9 mouse cellular contexts compared by ENCODE assay signal in the genomic region with DNA sequence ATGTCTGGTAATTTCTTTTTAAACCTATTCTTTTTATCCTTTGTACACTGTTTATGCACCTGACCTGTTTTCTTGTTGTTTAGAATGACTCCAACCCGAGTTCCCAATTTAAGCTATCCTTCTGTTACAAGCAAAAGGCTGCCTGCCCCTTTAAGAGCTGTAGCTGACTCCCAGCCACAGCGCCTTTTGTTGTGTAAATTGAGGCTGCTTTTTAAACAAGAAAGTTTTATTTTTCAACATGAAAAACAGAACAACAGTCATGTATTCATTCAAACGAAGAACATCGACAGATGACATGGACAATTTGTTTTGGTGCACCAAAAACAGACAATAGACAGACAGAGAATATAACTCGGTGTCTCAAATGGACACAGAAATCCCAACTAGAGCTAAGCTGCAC. TPM values are rescaled to one million over a fixed set of nuclear protein-coding genes. Genes with fewer than 3 reads are reported as not detected.
DNase-seq lines count a peak whose midpoint lies in the region; ATAC-seq and TF ChIP-seq lines count a peak whose summit lies in the region.
"Not testable (repeated sequence)": the region's sequence is repeated elsewhere in the genome, so short reads cannot be mapped to it uniquely, and the experiment has no call there.
"Had no signal": no experiment of that assay in that cellular context is flagged by ENCODE, and none has a peak within 500 bp of the region (broad histone marks: within the 10 kb centered on the region; RNA-seq: fewer than 3 reads in every experiment).

No protein-coding gene starts in this region.

- TF ChIP-seq EP300 in heart, adult 2 months (IDR thresholded peaks at IDR 0.05; ENCODE audit: insufficient read depth, low read depth, low read length); liver, postnatal 0 days (IDR thresholded peaks at IDR 0.05; ENCODE audit: low read depth): not testable (repeated sequence)

- not testable (repeated sequence) for H3K9me3 ChIP-seq in embryonic facial prominence, embryonic 13.5 days; hindbrain, embryonic 16.5 days (ENCODE audit: control insufficient read depth, low read length); liver, postnatal 0 days (ENCODE audit: low read length); midbrain, embryonic 14.5 days (ENCODE audit: control insufficient read depth, low read length); stomach, embryonic 14.5 days (ENCODE audit: control insufficient read depth, low read depth, low read length)

- not testable (repeated sequence) for H3K79me2 ChIP-seq in heart, adult 2 months (replicated peaks; ENCODE audit: control insufficient read depth, insufficient read depth, low read length)

- WGBS in bone marrow, adult 2 months, result 19% methylated on average over 5 of the region's 5 CpGs
- 17% methylated on average over 5 of the region's 5 CpGs for WGBS in embryonic facial prominence, embryonic 13.5 days
- 12% methylated on average over 5 of the region's 5 CpGs for WGBS in heart, adult 2 months
- WGBS in hindbrain, embryonic 16.5 days, result 11% methylated on average over 5 of the region's 5 CpGs
- WGBS in liver, postnatal 0 days (ENCODE audit: insufficient replicate concordance), result 19% methylated on average over 5 of the region's 5 CpGs
- WGBS in midbrain, embryonic 14.5 days, result 8% methylated on average over 5 of the region's 5 CpGs
- 24% methylated on average over 5 of the region's 5 CpGs for WGBS in stomach, embryonic 14.5 days

- H3K4me1 ChIP-seq in bone marrow, adult 2 months (ENCODE audit: control insufficient read depth, insufficient read depth, low read length); embryonic facial prominence, embryonic 13.5 days; heart, adult 2 months (ENCODE audit: control insufficient read depth, insufficient read depth, low read length); hindbrain, embryonic 16.5 days (ENCODE audit: control insufficient read depth, insufficient read depth, low read depth, low read length); liver, postnatal 0 days (ENCODE audit: insufficient read depth); midbrain, embryonic 14.5 days (ENCODE audit: control insufficient read depth, insufficient read depth, low read length); stomach, embryonic 14.5 days (ENCODE audit: control insufficient read depth, insufficient read depth, low read length): not testable (repeated sequence)

- H3K9ac ChIP-seq in embryonic facial prominence, embryonic 13.5 days, result peak overlapping the region; percentile 70
- H3K9ac ChIP-seq in heart, adult 2 months (ENCODE audit: low read depth, low read length), result peak overlapping the region; percentile 93
- H3K9ac ChIP-seq in hindbrain, embryonic 16.5 days (ENCODE audit: low read depth, low read length), result peak overlapping the region; percentile 76
- not testable (repeated sequence) for H3K9ac ChIP-seq in liver, postnatal 0 days (replicated peaks)
- peak overlapping the region; percentile 70 for H3K9ac ChIP-seq in midbrain, embryonic 14.5 days (replicated peaks; ENCODE audit: low read length)
- 0 out of 2 replicates have a peak overlapping the region, but pooled peaks have one; percentile 15 for H3K9ac ChIP-seq in stomach, embryonic 14.5 days (replicated peaks; ENCODE audit: low read depth, low read length)

- H3K4me2 ChIP-seq in embryonic facial prominence, embryonic 13.5 days, result peak overlapping the region; percentile 56
- peak overlapping the region; percentile 20 for H3K4me2 ChIP-seq in hindbrain, embryonic 16.5 days (ENCODE audit: low read length)
- peak overlapping the region; percentile 64 for H3K4me2 ChIP-seq in liver, postnatal 0 days (ENCODE audit: low read depth, low read length)
- H3K4me2 ChIP-seq in midbrain, embryonic 14.5 days (ENCODE audit: low read length), result peak overlapping the region; percentile 48
- H3K4me2 ChIP-seq in stomach, embryonic 14.5 days (replicated peaks; ENCODE audit: low read depth, low read length), result not testable (repeated sequence)

- DNase-seq in heart, adult 2 months; liver, postnatal 0 days: not testable (repeated sequence)
- peak; percentile 1 to 3 for DNase-seq in layer of hippocampus, postnatal 14 days (ENCODE audit: low spot score in 2 of 2)
- DNase-seq in midbrain, embryonic 14.5 days, result peak; percentile 70

- TF ChIP-seq CTCF in bone marrow, adult 2 months (IDR thresholded peaks at IDR 0.05; ENCODE audit: control insufficient read depth, insufficient read depth, low read length); heart, adult 2 months (IDR thresholded peaks at IDR 0.05); liver, postnatal 0 days (IDR thresholded peaks at IDR 0.05; ENCODE audit: low read depth): not testable (repeated sequence)

- intact Hi-C loops in heart, adult 2 months (cut with DNase I), result not testable (repeated sequence)

- H3K4me3 ChIP-seq in bone marrow, adult 2 months (replicated peaks; ENCODE audit: control insufficient read depth, low read depth, low read length), result peak overlapping the region; percentile 94
- H3K4me3 ChIP-seq in embryonic facial prominence, embryonic 13.5 days, result peak overlapping the region; percentile 54
- H3K4me3 ChIP-seq in heart, adult 2 months, result peak overlapping the region; percentile 64
- peak overlapping the region; percentile 59 for H3K4me3 ChIP-seq in hindbrain, embryonic 16.5 days (ENCODE audit: low read length)
- H3K4me3 ChIP-seq in liver, postnatal 0 days (ENCODE audit: low read depth, low read length), result peak overlapping the region; percentile 70
- peak overlapping the region; percentile 54 for H3K4me3 ChIP-seq in midbrain, embryonic 14.5 days (replicated peaks; ENCODE audit: low read depth, low read length)
- peak overlapping the region; percentile 43 for H3K4me3 ChIP-seq in stomach, embryonic 14.5 days (ENCODE audit: low read depth, low read length)

- H3K36me3 ChIP-seq in embryonic facial prominence, embryonic 13.5 days; heart, adult 2 months (ENCODE audit: control insufficient read depth, insufficient read depth, low read length); hindbrain, embryonic 16.5 days (ENCODE audit: control insufficient read depth, insufficient read depth, low read length); liver, postnatal 0 days (replicated peaks; ENCODE audit: insufficient read depth, low read length); midbrain, embryonic 14.5 days (ENCODE audit: control insufficient read depth, insufficient read depth, low read length); stomach, embryonic 14.5 days (ENCODE audit: control insufficient read depth, insufficient read depth, low read length): not testable (repeated sequence)

- TF ChIP-seq POLR2A in bone marrow, adult 2 months (IDR thresholded peaks at IDR 0.05; ENCODE audit: borderline replicate concordance, control insufficient read depth, low read depth, low read length); heart, adult 2 months (IDR thresholded peaks at IDR 0.05; ENCODE audit: insufficient read depth, low read depth, low read length): not testable (repeated sequence)

- not testable (repeated sequence) for H3K27me3 ChIP-seq in embryonic facial prominence, embryonic 13.5 days; heart, adult 2 months (ENCODE audit: control insufficient read depth, insufficient read depth, low read length); hindbrain, embryonic 16.5 days (replicated peaks; ENCODE audit: control insufficient read depth, insufficient read depth, low read length); liver, postnatal 0 days (ENCODE audit: insufficient read depth, low read length); midbrain, embryonic 14.5 days (ENCODE audit: control insufficient read depth, insufficient read depth, low read length); stomach, embryonic 14.5 days (ENCODE audit: control insufficient read depth, insufficient read depth, low read length)

- not testable (repeated sequence) for ATAC-seq in embryonic facial prominence, embryonic 13.5 days (ENCODE audit: insufficient number of reproducible peaks, insufficient read depth, low FRiP score, low TSS enrichment, low read depth); liver, postnatal 0 days; midbrain, embryonic 14.5 days (ENCODE audit: low FRiP score, low TSS enrichment); stomach, embryonic 14.5 days (ENCODE audit: insufficient number of reproducible peaks, insufficient read depth, low FRiP score, low read depth)
- peak; percentile 25; the same call in 1 of the 2 replicates for ATAC-seq in hindbrain, embryonic 16.5 days

- not testable (repeated sequence) for H3K27ac ChIP-seq in bone marrow, adult 2 months (ENCODE audit: control insufficient read depth, insufficient read depth, low read depth, low read length, poor library complexity)
- H3K27ac ChIP-seq in embryonic facial prominence, embryonic 13.5 days, result peak overlapping the region; percentile 93
- peak overlapping the region; percentile 89 for H3K27ac ChIP-seq in heart, adult 2 months
- H3K27ac ChIP-seq in hindbrain, embryonic 16.5 days (ENCODE audit: low read depth, low read length), result peak overlapping the region; percentile 92
- peak overlapping the region; percentile 72; the same call in 1 of the 2 replicates for H3K27ac ChIP-seq in liver, postnatal 0 days (ENCODE audit: low read depth)
- peak overlapping the region; percentile 95 for H3K27ac ChIP-seq in midbrain, embryonic 14.5 days (replicated peaks; ENCODE audit: low read depth, low read length)
- peak overlapping the region; percentile 87 for H3K27ac ChIP-seq in stomach, embryonic 14.5 days (ENCODE audit: low read length)

RNA-seq across cellular contexts. Expression of gene Cldn34c1, which starts 0.5 kb away (rescaled TPM):
- polyA plus RNA-seq in bone marrow, adult 2 months (2011; ENCODE audit: insufficient read depth, insufficient read length, low replicate concordance, missing spikeins), result 6.2 and 6.6 TPM in 2 replicates
- 14.2 and 17.9 TPM in 2 replicates for polyA plus RNA-seq in embryonic facial prominence, embryonic 13.5 days (2015; fragmentation: Nextera tagmentation; extraction: Ambion mirVana)
- total RNA-seq in heart, adult 2 months (2021), result 1 to 10 TPM; 1.3 to 3.9 TPM
- 3.4 and 5.2 TPM in 2 replicates for polyA plus RNA-seq in heart, adult 2 months (2012; rRNA removed)
- polyA plus RNA-seq in hindbrain, embryonic 16.5 days (2015; fragmentation: Nextera tagmentation; extraction: Ambion mirVana), result 28.7 and 29.3 TPM in 2 replicates
- 1 to 10 TPM; 2.7 to 6.5 TPM for total RNA-seq in layer of hippocampus, postnatal 14 days (2021)
- 2.8 TPM in 2 replicates for polyA plus RNA-seq in liver, postnatal 0 days (2015; fragmentation: Nextera tagmentation; extraction: Ambion mirVana)
- 40.4 and 41.9 TPM in 2 replicates for polyA plus RNA-seq in midbrain, embryonic 14.5 days (2014; fragmentation: Nextera tagmentation; extraction: Ambion mirVana)
- 10.4 and 15.9 TPM in 2 replicates for polyA plus RNA-seq in stomach, embryonic 14.5 days (2014; fragmentation: Nextera tagmentation; extraction: Ambion mirVana)
- total RNA-seq: CH12.LX had no signal

Comparison
In these comparisons a context has a peak if more than half of its experiments do, and no peak if none do; other contexts are left out.
1. H3K4me3 ChIP-seq: peak in every context shown above with its lines; median percentile 94 in bone marrow, adult 2 months; 70 in liver, postnatal 0 days; 64 in heart, adult 2 months; 59 in hindbrain, embryonic 16.5 days; 54 in embryonic facial prominence, embryonic 13.5 days; 54 in midbrain, embryonic 14.5 days; 43 in stomach, embryonic 14.5 days.